Mouse (Mus musculus) layer of hippocampus, adult 8-10 months (tissue): ENCODE measurements at regions not wholly inside any gene's neighbourhood (a gene's known extent, or its start where the extent isn't known, plus 50 kb on each side); places are given as distances from the start of the nearest gene placed in this dataset.

ENCODE experiments used
- DNase-seq, 2 experiments: peaks; one replicate each; pipeline ENCODE4 v3.0.0; 2022; ENCODE audit warnings: low spot score in 2 of 2

GRCm38 (mm10) chr5:149338016-149338696 is 73.4 kb upstream of the Medag start:
- DNase-seq, result peak; percentile 67 to 74

GRCm38 (mm10) chr5:149338697-149339078 is 72.9 kb upstream of the Medag start:
- no peak for DNase-seq

GRCm38 (mm10) chr5:149340361-149340760 is 71.2 kb upstream of the Medag start:
- DNase-seq, result no peak

- DNase-seq, result no peak
Observed at GRCm38 (mm10) chr5:149341461-149341860, 70.1 kb upstream of the Medag start.

- DNase-seq, result no peak
Observed at GRCm38 (mm10) chr5:149343610-149344527, 67.7 kb upstream of the Medag start.

GRCm38 (mm10) chr5:149344528-149344855 is 67.1 kb upstream of the Medag start:
- DNase-seq, result no peak

GRCm38 (mm10) chr5:149345161-149345560 is 66.4 kb upstream of the Medag start:
- no peak for DNase-seq

- no peak for DNase-seq
Observed at GRCm38 (mm10) chr5:149349685-149350084, 61.9 kb upstream of the Medag start.

- DNase-seq, result no peak
Observed at GRCm38 (mm10) chr5:149353039-149353655, 58.4 kb upstream of the Medag start.

GRCm38 (mm10) chr5:149354448-149355115 is 57.0 kb upstream of the Medag start:
- no peak for DNase-seq

- DNase-seq, result no peak
Observed at GRCm38 (mm10) chr5:149355131-149355530, 56.4 kb upstream of the Medag start.

- no peak for DNase-seq
Observed at GRCm38 (mm10) chr5:149356970-149357369, 54.6 kb upstream of the Medag start.
